Mouse (Mus musculus): ENCODE results near the gene Pafah1b2. TPM values are rescaled to one million over a fixed set of nuclear protein-coding genes. Genes with fewer than 3 reads are reported as not detected.
A peak's percentile ranks its signal among the peaks of the same experiment; 100 is the strongest.

The Pafah1b2 gene
- 100 to 1,000 TPM; 206 to 233 (median 217) TPM for total RNA-seq (2022)

DNA sequence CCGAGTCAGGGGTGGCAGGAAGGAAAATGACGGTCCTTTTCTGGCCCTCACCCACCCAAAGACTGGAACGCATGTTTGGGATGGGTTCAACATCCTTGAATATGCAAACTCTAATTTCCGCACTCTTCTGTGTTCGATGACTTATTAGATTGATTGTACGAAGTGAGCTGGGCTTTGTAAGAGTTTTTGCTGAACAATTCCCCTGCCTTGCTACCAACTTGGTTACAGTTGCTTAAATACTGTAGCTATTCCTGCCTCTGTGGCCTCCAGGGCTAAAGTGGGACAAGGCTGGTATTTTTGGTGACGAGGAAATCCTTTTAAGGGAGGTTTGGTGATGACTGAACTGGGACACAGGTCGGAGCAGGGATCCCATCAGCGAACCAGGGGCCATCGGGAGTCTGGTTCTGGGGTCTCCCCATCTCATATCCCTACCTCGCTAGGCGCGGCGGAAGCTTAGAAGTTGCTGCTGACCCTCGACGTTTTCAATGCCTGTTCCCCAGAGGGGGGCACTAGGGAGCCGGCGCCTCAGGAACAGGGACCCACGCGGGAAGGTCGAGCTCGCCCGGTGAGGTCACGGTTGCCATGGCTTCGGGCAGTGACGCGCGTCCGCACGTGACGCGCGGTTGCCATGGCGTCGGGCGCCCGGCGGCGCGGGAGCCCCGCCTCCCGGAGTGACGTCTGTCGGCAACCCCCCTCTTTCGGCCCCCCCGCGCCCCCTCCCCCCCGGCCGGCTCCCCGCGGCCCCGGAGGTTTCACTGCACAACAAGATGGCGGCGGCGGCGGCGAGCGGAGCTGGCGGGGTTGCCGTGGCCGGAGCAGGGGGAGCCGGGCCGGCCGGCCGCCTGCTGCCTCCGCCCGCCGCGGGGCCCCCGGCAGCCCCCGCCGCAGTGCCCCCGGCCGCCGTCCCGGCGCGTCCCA lies at the start of gene Pafah1b2, which contains the start of gene Sik3:
Pafah1b2 (minus strand) TSS at position 600 of the 918 bp plus-strand sequence.
Sik3 (plus strand) TSS at position 730 of the 918 bp plus-strand sequence.
- DNase-seq (ENCODE audit: low spot score in 2 of 2): peak; percentile 88 to 95

DNA sequence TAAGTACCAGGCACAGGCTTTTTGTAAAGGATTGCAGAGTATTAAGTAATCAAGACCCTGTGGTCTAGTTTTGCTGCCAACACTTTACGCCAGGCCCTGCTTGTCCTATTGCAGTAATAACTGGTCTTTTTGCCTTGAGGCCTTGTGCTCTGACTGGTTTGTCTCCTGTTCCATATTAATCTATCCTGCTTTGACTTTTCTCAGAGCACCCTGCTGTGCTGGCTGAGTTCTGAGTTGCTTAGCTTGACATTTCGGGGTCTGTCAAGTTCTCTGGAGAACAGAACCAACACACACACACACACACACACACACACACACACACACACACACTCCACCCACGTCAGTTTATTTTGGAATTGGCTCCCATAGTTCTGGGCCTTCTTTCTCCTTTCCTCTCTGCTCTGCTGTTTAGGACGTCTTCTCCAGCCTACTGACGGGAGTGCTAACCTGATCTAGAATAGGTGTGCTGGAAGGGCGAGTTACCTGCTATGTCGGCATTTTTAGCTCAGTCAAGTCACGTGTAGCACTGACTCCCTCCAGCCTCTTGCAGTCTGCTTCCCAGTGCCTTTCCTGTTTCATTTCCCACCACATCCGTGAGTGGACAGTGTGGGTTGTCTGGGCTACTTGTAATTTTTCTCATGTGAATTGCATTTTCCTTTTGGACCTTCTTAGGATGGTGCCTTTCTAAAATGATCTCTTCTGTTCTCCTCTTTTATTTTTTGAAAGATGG lies 49.4 kb upstream of the Pafah1b2 start:
- peak in 1 of 2 experiments; percentile 31 for DNase-seq (ENCODE audit: low spot score in 2 of 2)

DNA sequence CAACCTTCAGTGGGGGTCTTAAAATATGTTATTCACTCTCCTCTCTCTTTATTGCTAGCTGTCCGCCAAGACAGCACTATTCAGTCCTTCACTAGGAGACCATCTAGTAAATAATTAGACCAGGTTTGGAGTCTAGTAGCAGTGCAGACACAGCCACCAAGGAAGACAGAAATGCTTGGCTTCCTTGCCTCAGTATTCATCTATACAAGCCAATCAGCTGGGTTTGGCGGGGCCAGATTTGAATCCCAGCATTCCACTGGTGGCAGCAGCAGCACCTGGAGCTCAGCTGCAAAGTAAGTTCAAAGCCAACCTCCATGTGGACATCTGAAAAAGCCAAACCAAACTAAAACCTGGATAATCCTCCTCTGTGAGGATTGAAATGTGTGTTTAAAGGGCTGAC lies 47.8 kb upstream of the Pafah1b2 start:
- no peak for DNase-seq (ENCODE audit: low spot score in 2 of 2)

DNA sequence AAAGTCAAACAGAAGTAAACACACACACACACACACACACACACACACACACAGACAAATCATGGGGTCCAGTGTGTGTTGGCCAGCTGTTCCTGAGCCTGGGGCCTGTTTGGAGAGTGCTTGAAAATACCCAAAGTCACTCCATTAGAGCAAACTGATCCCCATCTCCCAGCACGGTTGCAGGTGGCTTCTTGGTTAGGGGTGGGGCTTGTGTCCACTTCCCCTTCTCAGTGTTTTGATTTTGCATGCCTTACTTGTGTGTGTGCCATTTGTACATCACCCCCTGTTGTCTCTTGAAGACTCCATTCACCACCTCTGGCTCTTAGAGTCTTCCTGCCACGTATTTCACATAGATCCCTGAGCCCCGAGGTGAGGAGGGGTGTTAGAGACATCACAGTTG lies 45.6 kb upstream of the Pafah1b2 start:
- DNase-seq (ENCODE audit: low spot score in 2 of 2): no peak

DNA sequence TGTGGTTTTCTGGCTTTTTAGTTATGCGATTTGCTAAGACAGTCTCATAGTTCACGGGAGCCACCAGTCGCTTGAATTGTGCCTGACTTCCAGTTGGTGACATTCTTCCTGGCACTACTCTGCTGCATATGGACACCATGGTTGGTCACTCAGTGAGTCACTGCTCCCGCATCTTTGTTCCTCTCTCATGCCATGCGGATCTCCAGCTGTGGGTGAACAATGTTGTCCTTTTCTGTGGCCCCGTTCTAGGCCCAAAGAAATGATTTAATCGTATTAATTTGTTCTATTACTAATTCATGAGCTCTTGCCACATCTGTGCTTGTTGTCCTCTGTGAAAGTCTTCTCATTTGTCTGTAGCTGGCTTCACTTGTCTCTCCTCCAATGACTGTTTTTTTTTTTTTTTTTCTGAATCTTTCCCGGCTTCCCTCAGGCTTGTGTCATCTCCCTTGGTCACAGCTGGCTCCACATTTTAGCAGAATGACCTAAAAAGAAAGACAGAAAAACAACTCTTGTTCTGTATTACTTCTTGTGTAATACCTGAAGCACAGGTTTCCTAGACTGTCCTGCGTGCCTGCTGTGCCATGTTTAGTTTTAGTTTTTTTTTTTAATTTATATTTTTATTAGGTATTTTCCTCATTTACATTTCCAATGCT lies 40.6 kb upstream of the Pafah1b2 start:
- DNase-seq (ENCODE audit: low spot score in 2 of 2): peak in 1 of 2 experiments; percentile 60

DNA sequence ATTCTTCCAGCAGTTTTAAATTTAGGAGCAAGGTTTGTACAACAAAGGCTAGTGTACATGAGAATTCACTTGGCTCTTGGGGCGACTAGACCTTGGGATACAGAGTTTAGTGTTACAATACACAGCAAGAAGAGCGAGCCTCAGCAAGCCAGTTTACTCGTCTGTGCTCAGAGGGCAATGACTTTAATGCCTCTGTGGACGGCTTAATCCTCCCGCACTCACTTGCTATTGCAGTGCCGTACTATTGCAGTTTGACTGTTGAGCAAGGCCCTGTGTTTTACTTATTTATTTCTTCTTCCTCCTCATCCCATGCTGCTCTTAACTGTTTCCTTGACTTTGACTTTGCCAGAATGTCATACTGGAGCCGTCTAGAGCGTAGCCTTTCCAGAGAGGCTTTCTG lies 37.7 kb upstream of the Pafah1b2 start:
- no peak for DNase-seq (ENCODE audit: low spot score in 2 of 2)

DNA sequence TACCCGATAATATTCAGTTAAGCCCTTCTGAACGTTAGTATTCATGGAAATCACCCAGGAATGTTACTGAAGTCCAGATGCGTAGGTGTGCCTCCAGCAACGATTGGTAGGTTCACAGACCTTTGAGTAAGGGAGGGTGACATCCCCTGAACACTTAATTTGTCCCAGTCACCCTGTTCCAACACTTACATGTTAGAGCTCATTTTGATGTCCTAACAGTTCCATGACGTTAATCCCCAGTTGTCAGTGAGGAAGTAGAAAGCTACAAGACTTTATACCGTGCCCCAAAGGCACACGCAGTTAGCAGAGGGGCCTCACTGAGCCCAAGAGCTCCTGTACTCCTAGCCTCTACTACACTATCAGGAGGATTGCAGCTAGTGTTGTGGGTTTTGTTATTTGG lies 37.0 kb upstream of the Pafah1b2 start:
- DNase-seq (ENCODE audit: low spot score in 2 of 2): no peak

DNA sequence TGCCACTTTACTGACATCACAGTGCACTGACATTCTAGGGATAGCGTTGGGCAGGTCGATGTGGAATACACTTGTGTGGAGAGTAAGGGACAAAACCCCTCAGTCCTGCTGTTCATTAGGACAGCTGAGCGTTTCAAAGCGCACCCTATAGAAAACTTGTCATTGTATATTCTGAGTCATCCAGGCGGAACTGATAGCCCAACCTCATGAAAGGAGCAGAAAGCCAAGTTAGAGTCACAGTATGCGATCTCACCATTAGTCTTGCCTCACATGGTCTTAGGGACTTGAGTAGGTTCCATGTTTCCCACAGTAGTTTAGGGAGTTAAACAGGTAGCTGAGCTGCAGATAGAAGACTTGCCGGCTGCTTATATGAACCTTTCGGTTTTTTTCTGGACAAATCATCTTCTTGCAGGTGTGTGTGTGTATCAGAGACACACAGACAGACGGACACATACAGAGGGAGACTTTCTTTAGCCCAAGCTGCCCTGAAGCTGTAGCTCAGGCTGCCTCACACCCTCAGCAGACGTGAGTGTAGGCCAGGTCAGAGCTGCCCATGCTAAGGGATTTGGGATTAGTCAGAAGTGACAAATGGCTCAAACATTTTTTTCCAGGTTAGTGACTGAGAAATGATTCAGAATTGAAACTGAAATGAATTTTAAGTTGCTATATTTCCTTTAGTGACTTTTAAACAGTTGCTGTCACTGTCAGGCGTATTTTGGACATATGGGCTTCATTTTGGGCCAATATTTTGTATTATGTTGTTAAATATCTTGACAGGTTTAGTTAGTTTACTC lies 34.4 kb upstream of the Pafah1b2 start:
- DNase-seq (ENCODE audit: low spot score in 2 of 2): no peak

DNA sequence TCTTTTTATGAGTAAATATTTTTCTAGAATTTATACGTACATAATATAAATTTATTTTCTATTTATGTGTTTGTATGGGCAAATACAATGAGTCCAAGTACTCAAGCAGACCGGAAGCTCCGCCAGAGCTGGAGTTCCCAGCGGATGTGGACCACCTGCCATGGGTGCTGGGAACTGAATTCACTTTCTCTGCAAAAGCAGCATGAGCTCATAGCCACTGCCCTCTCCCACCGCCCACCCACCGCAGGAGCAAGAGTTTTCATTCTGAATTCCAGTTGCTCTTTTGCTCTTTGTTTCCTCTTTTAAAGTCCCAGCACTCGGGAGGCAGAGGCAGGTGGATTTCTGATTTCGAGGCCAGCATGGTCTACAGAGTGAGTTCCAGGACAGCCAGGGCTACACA lies 31.1 kb upstream of the Pafah1b2 start:
- no peak for DNase-seq (ENCODE audit: low spot score in 2 of 2)

DNA sequence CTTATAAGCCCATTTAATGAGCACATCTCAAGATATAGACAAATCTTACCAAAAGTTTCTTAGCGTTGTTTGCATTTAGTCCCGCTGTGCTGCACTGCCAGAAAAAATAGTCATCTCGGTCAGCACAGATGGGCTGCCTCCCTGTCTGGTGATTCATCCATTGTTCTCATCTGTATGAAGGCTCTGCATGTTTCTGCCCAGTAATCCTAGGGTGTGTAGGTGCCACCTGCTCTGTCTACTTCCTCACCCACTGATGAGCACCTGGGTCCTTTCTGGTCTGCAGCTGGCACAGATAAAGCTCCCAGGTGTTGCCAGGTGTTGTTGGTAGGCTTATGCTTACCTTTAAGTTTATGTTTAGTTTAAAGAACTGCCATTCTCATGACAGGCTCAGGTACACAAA lies 29.9 kb upstream of the Pafah1b2 start:
- DNase-seq (ENCODE audit: low spot score in 2 of 2): peak in 1 of 2 experiments; percentile 56

DNA sequence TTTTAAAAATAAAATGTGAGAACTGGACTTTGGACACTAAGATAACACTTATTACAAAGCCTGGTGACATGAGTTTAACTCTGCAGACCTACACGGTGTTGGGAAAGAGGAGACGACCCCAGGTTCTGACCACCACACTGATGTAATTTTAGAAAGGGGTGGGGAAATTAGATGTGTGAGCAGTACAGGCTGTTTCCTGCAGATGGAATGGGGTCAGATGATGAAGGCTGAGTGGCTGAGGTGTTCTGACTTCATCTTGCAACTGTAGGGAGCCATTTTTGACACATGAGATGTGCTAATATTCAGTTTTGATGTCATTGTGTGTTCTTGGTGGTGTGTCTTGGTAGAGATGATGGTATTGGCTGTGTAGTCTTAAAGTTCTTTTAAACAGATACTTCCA lies 28.7 kb upstream of the Pafah1b2 start:
- no peak for DNase-seq (ENCODE audit: low spot score in 2 of 2)

DNA sequence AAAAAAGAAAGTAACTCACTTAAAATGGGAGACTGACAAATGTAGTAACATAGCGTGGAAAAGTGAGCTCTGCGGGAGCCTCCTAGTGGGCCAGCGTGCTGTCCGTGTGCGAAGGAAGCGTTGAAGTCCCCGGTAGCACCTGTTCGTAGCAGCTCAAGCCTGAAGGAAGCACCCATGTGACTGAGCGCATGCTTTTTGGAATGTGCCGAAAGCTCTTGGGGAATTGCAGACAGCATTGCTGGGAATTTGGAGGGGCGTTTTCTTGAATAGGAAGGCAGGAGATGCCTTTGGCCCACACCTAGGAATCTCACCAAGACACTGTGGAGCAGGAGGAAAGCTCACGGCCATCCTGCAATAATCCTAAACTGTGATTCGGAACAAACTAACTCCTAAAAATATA lies 26.3 kb upstream of the Pafah1b2 start:
- no peak for DNase-seq (ENCODE audit: low spot score in 2 of 2)

DNA sequence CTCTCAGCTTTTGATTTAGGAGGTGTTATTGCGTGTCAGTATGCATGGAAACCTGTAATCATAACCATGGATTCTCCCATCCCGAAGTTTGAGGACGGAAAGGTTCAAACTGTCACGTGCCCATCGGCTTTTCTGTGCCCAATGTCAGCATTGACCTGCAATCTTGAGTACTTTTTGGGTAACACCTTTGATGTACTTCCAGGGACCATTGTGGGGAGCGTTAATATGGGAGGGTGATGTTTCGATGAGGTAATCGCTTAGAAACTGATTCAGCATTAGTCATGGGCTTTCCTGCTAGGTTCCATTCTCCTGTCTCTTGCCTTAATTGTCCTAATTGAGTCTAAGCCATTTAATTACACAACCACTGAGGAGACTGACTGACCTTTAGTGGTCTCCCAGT lies 24.4 kb upstream of the Pafah1b2 start:
- no peak for DNase-seq (ENCODE audit: low spot score in 2 of 2)

DNA sequence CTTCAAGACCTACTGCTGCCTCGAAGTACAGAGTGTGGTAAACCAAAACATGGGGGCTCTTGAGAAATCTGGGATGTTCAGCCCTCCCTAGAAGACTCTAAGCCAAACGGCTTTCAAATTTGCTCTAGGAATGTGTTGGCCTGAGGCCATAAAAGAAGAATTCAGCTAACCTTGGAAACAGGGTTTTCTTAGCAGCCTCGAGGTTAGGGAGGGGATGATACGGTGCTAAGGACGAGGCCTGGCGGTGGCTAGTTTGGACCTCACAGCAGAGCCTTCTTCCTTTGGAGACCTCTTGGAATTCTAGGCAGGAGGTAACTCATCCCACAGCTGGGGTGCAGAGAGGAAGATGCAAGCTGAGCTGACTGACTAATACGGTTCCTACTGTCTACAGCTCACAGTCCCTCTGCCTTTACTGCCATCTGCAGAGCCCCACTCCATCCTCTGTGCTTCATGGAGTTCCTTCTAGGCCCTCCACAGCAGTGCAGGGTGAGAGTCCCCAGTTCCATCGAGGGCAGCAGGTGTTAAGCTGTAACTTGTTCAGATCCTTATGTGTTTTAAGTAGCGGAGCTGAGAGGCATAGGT lies 22.9 kb upstream of the Pafah1b2 start:
- DNase-seq (ENCODE audit: low spot score in 2 of 2): no peak

DNA sequence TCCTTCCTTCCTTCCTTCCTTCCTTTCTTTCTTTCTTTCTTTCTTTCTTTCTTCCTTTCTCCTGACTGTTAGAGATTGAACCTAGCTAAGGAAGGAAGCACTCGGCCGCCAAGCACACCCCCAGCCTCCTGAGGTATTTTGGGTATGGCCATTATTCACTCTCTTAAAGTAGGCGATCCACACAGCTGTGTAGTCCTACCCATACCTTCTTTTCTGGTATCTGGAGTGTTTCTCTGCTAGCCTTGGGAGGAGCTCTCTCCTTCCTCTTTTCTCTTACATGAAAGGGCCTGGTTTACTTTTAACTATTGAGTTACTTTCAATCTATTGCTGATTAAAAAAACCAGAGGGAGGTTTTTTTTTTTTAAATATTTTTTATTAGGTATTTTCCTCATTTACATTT lies 21.4 kb upstream of the Pafah1b2 start:
- DNase-seq (ENCODE audit: low spot score in 2 of 2): no peak

DNA sequence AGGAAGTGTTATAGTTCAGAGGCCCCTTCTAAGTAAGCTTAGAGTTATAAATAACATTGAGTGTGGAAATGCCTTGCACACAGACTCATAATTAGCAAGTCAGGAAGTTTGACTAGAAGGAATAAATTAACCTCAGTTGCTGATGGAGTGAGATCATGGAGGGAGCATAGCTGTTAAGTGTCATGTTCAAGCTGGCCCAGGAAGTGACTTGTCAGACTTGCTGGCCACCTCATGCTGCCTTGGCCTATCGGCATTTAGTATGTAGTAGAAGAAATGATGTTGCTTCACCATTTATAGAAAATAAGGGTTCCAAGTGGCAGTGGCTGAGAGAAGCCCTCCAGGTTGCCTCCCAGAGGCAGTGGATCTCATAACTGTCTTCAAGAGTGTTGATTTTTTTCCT lies 20.6 kb upstream of the Pafah1b2 start:
- DNase-seq (ENCODE audit: low spot score in 2 of 2): no peak

DNA sequence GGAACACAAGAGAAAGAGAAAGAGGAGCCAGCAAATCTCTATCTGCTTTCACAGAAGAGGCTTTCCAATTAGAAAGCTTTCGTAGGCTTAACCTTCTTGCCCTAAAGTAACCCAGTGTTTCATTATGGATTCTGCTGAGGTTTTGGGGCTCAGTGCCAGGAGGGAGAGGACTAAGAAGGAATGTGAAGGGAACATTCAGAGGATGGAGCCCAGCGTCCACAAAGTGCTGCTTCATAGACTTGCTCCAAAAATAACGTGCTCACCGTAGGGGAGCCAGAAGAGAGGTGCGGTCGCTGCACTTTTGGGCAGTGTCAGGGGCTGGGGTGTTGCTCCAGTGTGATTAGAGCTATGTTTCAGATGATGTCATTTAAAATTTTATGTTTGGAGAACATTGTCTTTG lies 19.7 kb upstream of the Pafah1b2 start:
- DNase-seq (ENCODE audit: low spot score in 2 of 2): peak in 1 of 2 experiments; percentile 37

DNA sequence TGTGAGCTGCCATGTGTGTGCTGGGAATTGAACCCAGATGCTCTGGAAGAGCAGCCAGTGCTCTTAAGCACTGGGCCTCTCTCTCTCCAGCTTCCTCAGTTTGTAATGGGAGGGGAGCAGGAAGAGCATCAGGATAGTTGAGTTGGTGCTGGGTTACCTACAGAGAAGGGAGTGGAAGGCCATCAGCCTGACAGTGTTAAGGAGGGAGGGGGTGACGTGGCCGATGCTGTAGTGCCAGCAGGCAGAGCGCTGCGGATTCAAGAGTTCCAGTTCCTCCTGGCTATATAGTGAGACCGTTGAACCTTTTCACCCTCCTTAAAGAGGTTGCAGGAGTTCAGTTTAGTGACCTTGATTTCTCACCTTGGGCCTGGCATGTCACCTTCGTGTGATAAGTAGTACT lies 18.5 kb upstream of the Pafah1b2 start:
- no peak for DNase-seq (ENCODE audit: low spot score in 2 of 2)

DNA sequence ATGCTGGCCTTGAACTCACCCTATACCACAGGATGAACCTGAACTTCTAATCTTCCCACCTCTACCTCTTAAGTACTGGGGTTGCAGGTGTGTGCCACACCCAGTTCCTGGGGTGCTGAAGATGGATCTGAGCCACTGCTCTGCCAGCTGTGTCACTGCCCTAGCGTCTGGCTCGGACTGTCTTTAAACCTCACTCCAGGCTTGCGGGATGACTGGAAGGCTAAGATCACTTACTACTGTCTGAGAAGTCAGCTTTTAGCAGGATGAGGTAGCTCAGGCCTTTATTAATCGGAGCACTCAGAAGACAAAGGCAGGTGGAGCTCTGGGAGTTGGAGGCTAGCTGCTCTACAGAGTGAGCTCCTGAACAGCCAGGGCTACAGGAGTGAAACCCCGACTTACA lies 17.7 kb upstream of the Pafah1b2 start:
- DNase-seq (ENCODE audit: low spot score in 2 of 2): no peak

DNA sequence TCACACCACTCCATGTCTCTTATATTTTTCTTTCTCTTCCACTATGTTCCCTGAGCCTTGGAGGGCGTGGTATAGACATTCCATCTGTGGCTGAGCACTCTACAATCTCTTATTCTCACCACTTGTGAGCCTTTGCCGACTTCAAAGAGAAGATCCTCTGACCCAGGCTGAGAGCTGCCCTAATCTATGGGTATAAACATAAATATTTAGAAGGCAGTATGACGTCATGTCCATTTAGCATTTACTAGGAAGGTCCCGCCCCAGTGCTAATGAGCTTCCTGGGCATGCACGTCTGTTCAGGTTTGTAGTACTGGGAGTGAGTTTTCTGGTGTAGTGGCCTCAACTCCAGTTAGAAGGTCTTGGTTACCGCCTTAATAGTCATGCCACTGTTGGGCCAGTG lies 17.0 kb upstream of the Pafah1b2 start:
- no peak for DNase-seq (ENCODE audit: low spot score in 2 of 2)

DNA sequence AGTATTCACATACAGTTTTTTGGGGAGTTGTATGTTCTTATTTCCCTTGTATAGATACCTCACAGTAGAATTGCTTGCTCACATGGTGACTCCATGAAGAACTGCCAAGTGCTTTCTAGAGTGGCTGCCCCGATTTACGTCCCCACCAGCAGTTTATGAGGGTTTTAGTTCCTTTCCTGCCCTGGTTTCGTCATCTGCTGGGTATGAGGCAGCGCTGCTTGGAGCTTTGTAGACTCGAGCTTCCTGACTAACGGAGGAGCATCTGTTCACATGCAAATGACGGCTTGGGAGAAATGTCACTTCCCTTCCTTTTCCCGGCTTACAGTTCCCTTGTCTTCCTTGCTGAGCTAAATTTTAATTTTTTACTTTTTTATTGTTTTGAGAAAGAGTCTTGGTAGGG lies 15.5 kb upstream of the Pafah1b2 start:
- DNase-seq (ENCODE audit: low spot score in 2 of 2): no peak

Measured in left cerebral cortex, adult 8-10 months (tissue).